Mouse (Mus musculus) myocyte (in vitro differentiated cells): ENCODE measurements at regions not wholly inside any gene's neighbourhood (a gene's known extent, or its start where the extent isn't known, plus 50 kb on each side); places are given as distances from the start of the nearest gene placed in this dataset.
A peak's percentile ranks its signal among the peaks of the same experiment; 100 is the strongest.

ENCODE experiments used
- H3K27me3 ChIP-seq: one replicate; pipeline ENCODE4 v1.6.1; 2011; ENCODE audit not compliant: control insufficient read depth, insufficient read depth, insufficient read length
- H3K36me3 ChIP-seq: one replicate; pipeline ENCODE4 v1.6.1; 2011; ENCODE audit not compliant: control insufficient read depth, insufficient read depth
- H3K4me2 ChIP-seq: one replicate; pipeline ENCODE4 v1.6.1; 2011; ENCODE audit warnings: low read depth, control low read depth
- H3K4me3 ChIP-seq: one replicate; pipeline ENCODE4 v1.5.1; 2011; ENCODE audit warnings: mild to moderate bottlenecking, control low read depth, moderate library complexity
- H3K79me2 ChIP-seq: one replicate; pipeline ENCODE4 v1.6.1; 2011; ENCODE audit not compliant: control insufficient read depth, insufficient read depth
- H3ac ChIP-seq: one replicate; pipeline ENCODE4 v1.6.1; 2011; ENCODE audit not compliant: control insufficient read depth, insufficient read length
- CEBPB ChIP-seq: IDR thresholded peaks from 2 replicates; pipeline ENCODE4 v1.6.1; 2011; ENCODE audit warnings: mild to moderate bottlenecking, moderate library complexity; ENCODE audit not compliant: poor library complexity, insufficient read depth, severe bottlenecking
- E2F4 ChIP-seq: IDR thresholded peaks from one replicate; pipeline ENCODE4 v1.6.1; 2011; ENCODE audit warnings: mild to moderate bottlenecking, control low read depth, moderate library complexity; ENCODE audit not compliant: insufficient read depth
- MAX ChIP-seq: IDR thresholded peaks from one replicate; pipeline ENCODE4 v1.6.1; 2011; ENCODE audit warnings: low read depth, mild to moderate bottlenecking, control low read depth
- MYOG ChIP-seq, 3 experiments: IDR thresholded peaks; one replicate each; pipeline ENCODE4 v1.6.1; 2011; ENCODE audit warnings: control low read depth in 2 of 3, low read depth in 2 of 3, mild to moderate bottlenecking in 2 of 3; ENCODE audit not compliant: insufficient read length in 2 of 3, control insufficient read depth in 1 of 3, insufficient read depth in 1 of 3
- POLR2A ChIP-seq: IDR thresholded peaks from one replicate; pipeline ENCODE4 v1.6.1; 2011; ENCODE audit warnings: low read depth, mild to moderate bottlenecking, control low read depth, moderate library complexity; ENCODE audit not compliant: insufficient read length
- POLR2AphosphoS2 ChIP-seq: IDR thresholded peaks from one replicate; pipeline ENCODE4 v1.6.1; 2011; ENCODE audit warnings: low read depth, control low read depth; ENCODE audit not compliant: insufficient read length
- REST ChIP-seq: IDR thresholded peaks from one replicate; pipeline ENCODE4 v1.6.1; 2011; ENCODE audit warnings: mild to moderate bottlenecking, control low read depth, moderate library complexity; ENCODE audit not compliant: insufficient read depth, insufficient read length
- SRF ChIP-seq: IDR thresholded peaks from one replicate; pipeline ENCODE4 v1.6.1; 2011; ENCODE audit warnings: low read depth; ENCODE audit not compliant: control insufficient read depth, insufficient read length
- TCF12 ChIP-seq: IDR thresholded peaks from one replicate; pipeline ENCODE4 v1.6.1; 2011; ENCODE audit warnings: mild to moderate bottlenecking, control low read depth; ENCODE audit not compliant: poor library complexity, insufficient read depth, severe bottlenecking
- USF1 ChIP-seq: IDR thresholded peaks from one replicate; pipeline ENCODE4 v1.6.1; 2011; ENCODE audit warnings: low read depth, mild to moderate bottlenecking, control low read depth, moderate library complexity

GRCm38 (mm10) chr5:52041447-52041846, 148.9 kb downstream of the Dhx15 start:
- H3K4me2 ChIP-seq = no peak overlapping the region
- no peaks in the 10 kb centered on the region for H3K27me3 ChIP-seq
- no peak for TF ChIP-seq USF1
- no peaks in the 10 kb centered on the region for H3K36me3 ChIP-seq
- no peaks in the 10 kb centered on the region for H3K79me2 ChIP-seq
- H3K4me3 ChIP-seq = no peak overlapping the region
- H3ac ChIP-seq = no peak overlapping the region

GRCm38 (mm10) chr5:52040427-52041312, 149.6 kb downstream of the Dhx15 start:
- Histone ChIP-seq H3ac (no peak overlapping the region), H3K36me3 (no peaks in the 10 kb centered on the region), H3K4me2 (no peak overlapping the region), H3K27me3 (no peaks in the 10 kb centered on the region), H3K79me2 (no peaks in the 10 kb centered on the region), H3K4me3 (no peak overlapping the region)
- TF ChIP-seq POLR2AphosphoS2 = no peak
- TF ChIP-seq E2F4 = no peak
- TF ChIP-seq REST = no peak
- no peak for TF ChIP-seq USF1
- TF ChIP-seq SRF = no peak
- no peak for TF ChIP-seq POLR2A

- H3K4me2 ChIP-seq = peak overlapping the region; percentile 3
- no peak for TF ChIP-seq REST
- TF ChIP-seq CEBPB = 0 out of 2 replicates have a peak, but pooled peaks have one; percentile 25
- H3K27me3 ChIP-seq = no peaks in the 10 kb centered on the region
- H3K36me3 ChIP-seq = no peaks in the 10 kb centered on the region
- no peak overlapping the region for H3K4me3 ChIP-seq
- H3K79me2 ChIP-seq = no peaks in the 10 kb centered on the region
- no peak overlapping the region for H3ac ChIP-seq
Observed at GRCm38 (mm10) chr5:52035339-52035738, 155.0 kb downstream of the Dhx15 start.

- H3K79me2 ChIP-seq = no peaks in the 10 kb centered on the region
- no peaks in the 10 kb centered on the region for H3K36me3 ChIP-seq
- H3K27me3 ChIP-seq = no peaks in the 10 kb centered on the region
- TF ChIP-seq USF1 (no peak), POLR2AphosphoS2 (no peak)
- no peak overlapping the region for H3K4me2 ChIP-seq
- H3K4me3 ChIP-seq = no peak overlapping the region
- no peak overlapping the region for H3ac ChIP-seq
Observed at GRCm38 (mm10) chr5:52027478-52027877, 162.8 kb downstream of the Dhx15 start.

GRCm38 (mm10) chr5:52026148-52026547, 164.2 kb downstream of the Dhx15 start:
- no peak overlapping the region for H3K4me2 ChIP-seq
- no peak overlapping the region for H3ac ChIP-seq
- no peaks in the 10 kb centered on the region for H3K79me2 ChIP-seq
- H3K36me3 ChIP-seq = no peaks in the 10 kb centered on the region
- no peaks in the 10 kb centered on the region for H3K27me3 ChIP-seq
- no peak overlapping the region for H3K4me3 ChIP-seq
- no peak for TF ChIP-seq CEBPB
- no peak for TF ChIP-seq TCF12
- no peak for TF ChIP-seq POLR2AphosphoS2
- TF ChIP-seq REST = no peak
- no peak for TF ChIP-seq USF1
- TF ChIP-seq MYOG (IDR thresholded peaks at IDR 0.05; ENCODE audit: control insufficient read depth in 1 of 3, insufficient read depth in 1 of 3, insufficient read length in 2 of 3, low read depth in 2 of 3) = no peak
- TF ChIP-seq POLR2A = no peak
- no peak for TF ChIP-seq SRF
- TF ChIP-seq MAX = no peak
- TF ChIP-seq E2F4 = no peak

- H3K27me3 ChIP-seq = no peaks in the 10 kb centered on the region
- no peak overlapping the region for H3ac ChIP-seq
- H3K36me3 ChIP-seq = no peaks in the 10 kb centered on the region
- no peaks in the 10 kb centered on the region for H3K79me2 ChIP-seq
- TF ChIP-seq REST = no peak
- TF ChIP-seq E2F4 = no peak
- no peak overlapping the region for H3K4me2 ChIP-seq
- no peak overlapping the region for H3K4me3 ChIP-seq
Observed at GRCm38 (mm10) chr5:52023212-52023611, 167.1 kb downstream of the Dhx15 start.
